Mouse (Mus musculus): ENCODE data around the gene Lef1. TPM values are rescaled to one million over a fixed set of nuclear protein-coding genes. Genes with fewer than 3 reads are reported as not detected.

Gene Lef1
- total RNA-seq, 2 experiments from 2014 or later: 9.8 TPM

- no peak for DNase-seq
Observed at GRCm38 (mm10) chr3:131248444-131248843, 138.2 kb downstream of the Lef1 start.

DNA sequence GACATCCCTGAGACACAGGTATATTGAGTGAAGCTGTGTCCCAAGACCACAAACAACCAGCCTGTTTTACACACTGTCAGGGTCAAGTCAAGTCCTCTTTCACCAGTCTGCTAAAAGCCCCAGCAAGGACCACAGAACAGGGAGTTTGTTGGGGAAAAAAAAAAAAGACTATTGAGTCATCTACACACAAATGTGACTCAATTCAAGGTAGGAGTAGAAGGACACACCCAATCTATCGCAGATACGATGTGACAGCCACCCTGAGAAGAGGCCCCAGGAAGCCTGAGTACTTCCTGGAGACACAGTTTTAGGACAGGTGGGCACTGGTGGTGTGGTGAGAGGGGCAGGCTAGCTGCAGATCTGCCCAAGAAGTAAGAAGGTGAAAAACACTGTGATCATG is 140.0 kb downstream of the Lef1 start:
- no peak for DNase-seq

GRCm38 (mm10) chr3:131250978-131251377 is 140.7 kb downstream of the Lef1 start:
- DNase-seq: no peak

DNA sequence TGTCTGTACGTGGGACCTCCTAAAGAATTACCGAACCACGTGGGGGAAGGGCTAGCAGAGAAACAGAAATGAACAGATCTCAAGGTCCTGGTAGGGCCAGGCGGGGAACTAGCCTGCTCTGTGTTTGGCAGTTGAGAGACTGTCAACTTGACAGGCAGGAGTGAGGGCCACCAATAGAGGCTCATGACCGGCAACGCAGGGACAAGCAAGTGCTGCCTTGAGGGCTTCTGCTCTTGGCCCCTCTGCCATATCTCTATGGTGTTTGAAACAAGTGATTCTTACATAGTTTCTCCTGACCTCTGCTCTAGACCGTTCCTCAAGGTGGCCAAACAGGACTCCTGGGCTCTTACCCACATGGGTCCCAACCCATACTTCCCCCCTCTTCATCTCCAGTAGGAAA is 141.3 kb downstream of the Lef1 start:
- DNase-seq: no peak

DNA sequence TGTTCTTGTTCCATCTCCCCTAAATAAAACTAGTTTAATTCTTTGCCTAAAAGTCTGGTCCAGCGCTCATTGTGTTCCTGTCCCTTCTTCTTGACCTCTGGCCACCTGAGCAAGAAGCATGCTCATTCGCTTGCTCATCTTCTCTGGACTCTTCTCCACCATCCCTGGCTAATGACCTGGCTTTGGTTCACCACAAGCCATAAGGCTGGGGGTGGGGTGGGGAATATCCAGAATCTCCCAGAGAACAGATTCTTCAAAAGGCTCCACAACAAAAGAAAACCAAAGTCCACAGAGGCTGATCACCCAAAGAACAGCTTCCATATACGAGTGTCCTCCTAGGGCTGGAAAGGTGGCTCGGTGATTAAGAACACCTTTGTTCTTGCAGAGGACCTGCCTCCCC is 144.7 kb downstream of the Lef1 start:
- DNase-seq: no peak

DNA sequence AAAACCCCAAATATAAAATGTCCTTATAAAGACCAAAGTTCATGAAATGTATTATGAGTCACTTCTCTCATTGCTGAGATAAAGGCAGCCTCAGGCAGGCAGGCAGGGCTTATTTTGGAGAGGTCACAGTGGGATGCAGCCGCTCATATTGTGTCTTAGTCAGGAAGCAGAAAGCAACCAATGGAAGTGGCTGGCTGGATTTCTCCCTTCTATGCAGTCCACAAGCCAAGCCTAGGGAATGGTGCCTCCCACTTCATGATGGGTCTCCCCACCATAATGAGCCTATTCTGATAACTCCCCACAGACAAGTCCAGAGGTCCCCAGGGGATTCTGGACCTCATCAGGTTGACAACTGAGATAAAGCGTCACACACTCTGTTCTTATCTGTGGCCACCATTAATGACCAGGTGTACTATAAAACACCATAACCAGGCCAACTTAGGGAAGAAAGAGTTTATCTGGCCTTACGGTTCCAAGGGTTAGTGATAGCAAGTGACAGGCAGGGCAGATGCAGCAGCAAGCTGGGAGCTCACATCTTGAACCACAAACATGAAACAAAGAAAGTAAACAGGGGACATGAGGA is 145.2 kb downstream of the Lef1 start:
- no peak for DNase-seq

DNA sequence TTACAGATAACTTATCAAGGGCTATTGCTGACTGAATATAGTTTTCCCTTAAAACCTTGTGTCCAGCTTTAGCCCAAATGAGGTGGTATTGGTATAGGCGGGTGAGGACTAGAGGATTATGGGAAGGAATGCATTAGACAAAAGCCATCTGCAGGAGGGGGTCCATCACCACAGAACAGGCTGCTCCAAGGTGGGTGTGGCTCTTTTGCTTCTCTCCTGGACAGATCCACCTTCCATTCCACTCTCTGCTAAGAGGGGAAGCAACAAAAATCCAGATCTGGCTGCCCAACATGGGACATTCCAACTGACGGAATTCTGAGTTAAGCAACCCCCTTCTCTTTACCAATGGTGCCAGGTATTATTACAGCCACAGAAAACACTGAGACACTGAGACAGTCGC is 148.7 kb downstream of the Lef1 start:
- no peak for DNase-seq

DNA sequence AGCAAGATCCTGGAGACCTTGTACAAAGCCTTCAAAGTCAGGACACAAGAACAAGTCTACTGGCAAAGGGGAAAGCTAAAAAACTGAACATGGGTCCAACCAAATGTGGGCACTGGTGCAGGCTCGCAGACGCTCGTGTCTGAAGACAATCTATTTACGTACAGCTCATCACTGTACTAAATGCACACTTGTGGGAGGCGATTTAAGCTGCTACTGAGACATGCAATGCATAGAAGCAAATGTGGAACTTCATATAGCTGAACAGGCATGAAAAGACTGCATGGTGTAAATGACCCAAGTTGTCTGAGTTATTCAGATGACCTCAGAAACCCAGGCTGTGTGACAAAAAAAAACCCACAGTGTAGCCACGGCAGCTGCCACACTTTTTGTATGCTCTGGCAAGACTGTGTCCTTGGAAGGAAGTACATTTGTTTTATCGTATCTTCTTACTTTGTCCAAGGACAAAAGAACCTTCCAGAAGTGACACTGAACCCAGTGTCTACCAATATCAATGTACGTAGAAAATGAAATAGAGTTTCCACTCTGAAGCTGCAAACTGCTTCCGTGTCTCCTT is 149.2 kb downstream of the Lef1 start:
- DNase-seq: no peak

DNA sequence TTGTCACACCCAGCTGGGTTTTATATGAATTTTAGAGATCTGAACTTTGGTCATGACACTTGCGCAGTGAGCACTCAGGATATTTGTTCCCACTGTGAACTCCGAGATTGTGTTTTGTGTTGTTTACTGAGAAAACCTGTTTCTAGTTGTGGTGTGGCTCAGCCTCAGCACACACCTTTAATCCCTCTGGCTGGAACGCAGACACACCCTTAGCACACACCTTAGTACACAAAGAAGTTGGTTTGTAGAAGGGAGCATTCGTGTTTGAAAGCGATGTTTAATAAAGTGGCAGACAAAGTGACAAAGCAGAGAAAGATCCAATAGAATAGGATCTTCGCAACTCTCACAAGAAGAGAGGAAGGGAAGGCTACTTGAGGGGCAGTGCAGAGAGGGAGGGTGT is 150.1 kb downstream of the Lef1 start:
- DNase-seq: no peak

DNA sequence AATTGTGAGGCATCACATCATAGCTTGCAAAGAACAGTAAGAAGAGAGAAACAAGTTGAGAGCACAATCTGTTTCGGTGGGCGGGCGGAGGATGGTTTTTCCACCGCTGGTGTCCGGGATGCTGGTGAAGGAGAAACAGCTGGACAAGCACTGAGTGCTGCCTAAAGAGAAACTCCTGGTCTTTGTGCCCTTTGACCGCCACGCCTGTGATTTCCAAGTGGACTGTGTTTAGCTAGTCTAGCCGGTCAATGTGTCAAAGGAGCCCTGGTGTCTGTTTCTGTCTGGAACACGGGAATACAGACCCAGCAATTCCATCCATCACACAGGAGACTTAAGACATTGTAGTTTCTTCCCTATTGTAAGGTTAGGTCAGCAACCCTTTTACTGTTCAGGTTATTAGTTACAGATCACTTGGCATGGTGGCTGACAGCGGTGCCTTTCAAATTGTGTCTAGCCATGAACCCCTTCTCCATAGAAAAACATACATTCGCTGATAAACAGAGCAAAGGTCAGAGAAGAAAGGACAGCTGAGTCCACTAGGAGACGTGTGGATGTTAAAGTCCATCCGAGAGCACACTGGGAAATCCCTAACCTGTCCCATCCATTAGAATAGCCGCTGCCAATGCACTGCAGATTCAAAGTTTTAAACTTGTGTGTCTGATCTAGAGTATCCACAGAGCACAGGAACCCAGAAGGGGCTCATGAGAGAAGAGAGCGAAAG is 153.7 kb downstream of the Lef1 start:
- no peak for DNase-seq

GRCm38 (mm10) chr3:131265516-131265915 is 155.2 kb downstream of the Lef1 start:
- no peak for DNase-seq

- no peak for DNase-seq
Observed at GRCm38 (mm10) chr3:131266366-131267050, 156.2 kb downstream of the Lef1 start.

DNA sequence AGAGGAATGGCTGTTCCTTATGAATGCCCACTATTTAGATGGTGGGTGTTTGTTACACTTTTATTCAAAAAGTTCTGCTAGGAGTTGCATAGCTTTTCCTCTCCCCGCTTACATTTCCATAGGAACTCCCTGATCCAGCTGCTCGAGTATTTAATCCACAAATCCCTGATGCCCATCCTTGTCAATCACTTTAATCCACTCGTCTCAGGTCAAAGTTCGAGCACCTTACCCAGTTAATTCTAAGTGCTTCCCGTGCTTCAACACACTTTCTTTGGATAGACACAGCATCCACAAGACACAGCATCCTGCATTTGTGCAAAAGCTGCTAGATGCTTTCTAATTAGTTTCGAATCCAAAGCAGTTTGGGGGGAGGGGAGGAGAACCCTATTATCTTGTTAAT is 160.1 kb downstream of the Lef1 start:
- DNase-seq: no peak

DNA sequence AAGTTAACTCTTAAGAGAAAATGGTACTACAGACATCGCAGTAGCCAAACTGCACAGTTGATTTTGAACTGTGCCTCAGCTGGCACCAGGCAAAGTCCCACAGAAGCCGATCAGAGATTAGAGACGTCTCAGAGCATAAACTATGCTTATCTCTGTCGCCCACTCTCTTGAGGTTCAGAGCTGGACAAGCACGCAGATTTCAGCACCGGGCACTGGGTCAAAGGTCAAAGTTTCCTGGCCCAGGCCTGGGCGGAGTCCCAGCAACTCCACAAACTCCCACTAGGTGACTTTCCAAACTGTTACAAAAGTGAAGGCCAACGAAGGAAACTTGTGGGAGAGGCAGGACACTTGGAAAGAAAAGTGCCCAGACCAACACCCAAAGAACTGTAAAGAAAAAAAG is 160.9 kb downstream of the Lef1 start:
- DNase-seq: peak; percentile 85

DNA sequence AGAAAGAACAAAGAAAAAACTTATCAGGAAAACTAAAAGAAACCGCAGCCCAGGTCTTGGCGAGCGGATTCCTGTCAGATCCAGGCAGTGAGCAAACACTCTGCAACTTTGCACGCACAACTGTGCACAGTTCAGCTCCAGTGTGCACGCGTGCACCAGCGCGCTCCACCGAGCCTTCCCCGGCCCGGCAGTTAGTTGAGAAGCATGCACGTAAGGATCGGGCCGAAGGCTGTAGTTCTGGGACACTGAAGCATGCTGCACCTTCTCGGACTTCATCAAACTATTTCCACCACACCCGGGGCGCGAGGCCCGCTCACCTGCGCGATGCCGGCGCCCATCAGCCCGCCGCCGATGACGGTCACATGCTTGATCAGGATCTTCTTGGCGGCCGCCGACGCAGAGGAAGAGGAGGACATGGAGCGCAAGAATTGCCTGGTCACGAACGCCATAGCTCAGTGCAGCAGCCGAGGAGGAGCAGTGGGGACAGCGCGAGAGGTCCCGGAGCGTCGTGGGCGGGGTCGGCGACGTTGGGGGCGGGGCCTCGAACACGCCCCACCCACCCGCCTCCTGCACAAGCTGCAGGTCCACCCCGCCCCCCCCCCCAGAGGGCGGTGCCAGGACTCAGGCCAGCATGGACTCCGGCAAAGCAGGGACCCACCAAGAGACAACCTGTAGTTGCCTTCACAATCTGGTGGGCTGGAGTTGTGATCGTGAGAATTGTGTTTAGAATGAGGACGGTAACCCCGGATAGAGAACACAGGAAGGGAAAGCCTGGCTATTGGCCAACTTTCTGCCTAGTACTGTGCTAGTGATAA is 161.5 kb downstream of the Lef1 start, which contains the start of gene Hadh:
Gene Hadh, minus strand, starts transcription at position 543 of the 815 bp plus-strand sequence.
- DNase-seq: peak; percentile 93

DNA sequence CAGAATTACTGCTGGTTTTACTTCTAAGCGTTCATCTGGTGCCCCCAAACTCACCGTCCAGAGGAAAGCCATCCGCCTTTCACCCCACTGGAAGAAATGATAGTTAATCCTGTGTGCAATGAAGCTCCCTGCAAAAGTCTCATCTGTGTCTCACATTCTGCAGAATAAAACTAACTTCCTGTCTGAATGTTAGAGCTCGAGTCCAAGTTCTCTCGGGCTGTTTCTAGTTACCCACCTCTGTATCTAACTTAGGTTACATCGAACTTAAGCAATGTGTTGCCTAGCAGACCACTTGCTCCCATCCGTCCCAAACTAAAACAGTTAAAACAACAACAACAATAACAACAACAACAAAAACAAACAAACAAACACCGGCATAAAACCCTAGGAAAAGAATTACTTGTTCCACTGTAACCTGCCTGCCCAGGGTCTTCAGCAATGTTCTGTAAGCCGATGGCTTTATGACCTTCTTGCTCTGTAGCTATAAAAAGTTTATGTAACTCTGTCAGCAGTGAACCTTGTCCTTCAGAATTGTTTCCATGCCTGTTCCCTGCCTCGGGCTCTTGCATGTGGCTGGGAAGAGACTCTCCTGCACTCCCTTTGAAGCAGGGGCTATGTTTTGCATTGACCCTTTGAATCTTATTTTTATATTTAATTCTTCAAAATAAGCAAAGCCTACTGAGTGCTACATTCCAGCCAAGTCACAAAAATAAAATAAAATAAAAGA is 162.3 kb downstream of the Lef1 start:
- DNase-seq: no peak

Other genes with a start within 250 kb of the Lef1 start
- gene Hadh, start 161.6 kb downstream of the Lef1 start, total RNA-seq (2021): 1,000 to 10,000 TPM; 1,015 to 1,070 TPM
- 10 to 100 TPM; 15.7 to 23.9 TPM for gene Cyp2u1, start 192.8 kb downstream of the Lef1 start, total RNA-seq (2021)